Mouse (Mus musculus): ENCODE data around the gene Gm11034. TPM values are rescaled to one million over a fixed set of nuclear protein-coding genes. Genes with fewer than 3 reads are reported as not detected.

The Gm11034 gene
- polyA plus RNA-seq, 1 experiment from 2014 or later = not detected

DNA sequence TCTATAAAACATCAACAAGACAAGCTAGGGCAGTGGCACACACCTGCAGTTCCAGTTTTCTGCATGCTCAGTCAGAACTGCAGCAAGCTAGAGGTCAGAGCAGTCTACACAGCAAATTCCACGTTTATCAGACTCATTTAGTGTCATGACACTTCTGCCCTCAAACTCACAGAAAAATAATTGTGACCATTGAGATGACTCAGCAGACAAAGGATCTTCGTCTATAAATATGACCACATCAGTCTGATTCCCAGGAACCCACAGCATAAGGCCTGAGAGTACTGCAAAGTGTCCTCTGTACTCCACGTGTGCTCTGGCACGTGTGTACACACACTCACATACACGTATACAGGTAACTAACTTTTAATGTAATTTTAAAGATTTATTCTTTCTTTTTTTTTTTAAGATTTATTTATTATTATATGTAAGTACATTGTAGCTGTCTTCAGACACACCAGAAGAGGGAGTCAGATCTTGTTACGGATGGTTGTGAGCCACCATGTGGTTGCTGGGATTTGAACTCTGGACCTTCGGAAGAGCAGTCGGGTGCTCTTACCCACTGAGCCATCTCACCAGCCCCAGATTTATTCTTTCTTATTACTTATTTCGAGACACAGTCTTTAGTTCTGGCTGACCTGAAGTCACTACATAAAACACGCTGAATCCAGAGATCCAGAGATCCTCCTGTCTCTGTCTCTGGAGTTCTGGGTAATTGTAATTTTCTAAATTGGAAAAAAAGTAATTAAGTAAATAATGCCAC lies 5.5 kb upstream of the Gm11034 start:
- Histone ChIP-seq H3K27ac (ENCODE audit: low read length) (peak overlapping the region; percentile 35), H3K4me3 (ENCODE audit: low read depth, low read length) (peak overlapping the region; percentile 84), H3K4me2 (ENCODE audit: low read depth, low read length) (peak overlapping the region; percentile 69), H3K4me1 (ENCODE audit: control insufficient read depth, low read depth, low read length) (peaks cover 17% of the 10 kb centered on the region), H3K27me3 (ENCODE audit: control insufficient read depth, insufficient read depth, low read depth, low read length) (no peaks in the 10 kb centered on the region), H3K36me3 (ENCODE audit: control insufficient read depth, insufficient read depth) (peaks cover 23% of the 10 kb centered on the region), H3K9ac (ENCODE audit: low read depth, low read length) (peak overlapping the region; percentile 82), H3K9me3 (replicated peaks; ENCODE audit: control insufficient read depth, low read length) (no peaks in the 10 kb centered on the region)
- no peak for ATAC-seq (ENCODE audit: low read depth)
- 69% methylated on average over 9 of the region's 10 CpGs for WGBS (ENCODE audit: insufficient replicate concordance)

DNA sequence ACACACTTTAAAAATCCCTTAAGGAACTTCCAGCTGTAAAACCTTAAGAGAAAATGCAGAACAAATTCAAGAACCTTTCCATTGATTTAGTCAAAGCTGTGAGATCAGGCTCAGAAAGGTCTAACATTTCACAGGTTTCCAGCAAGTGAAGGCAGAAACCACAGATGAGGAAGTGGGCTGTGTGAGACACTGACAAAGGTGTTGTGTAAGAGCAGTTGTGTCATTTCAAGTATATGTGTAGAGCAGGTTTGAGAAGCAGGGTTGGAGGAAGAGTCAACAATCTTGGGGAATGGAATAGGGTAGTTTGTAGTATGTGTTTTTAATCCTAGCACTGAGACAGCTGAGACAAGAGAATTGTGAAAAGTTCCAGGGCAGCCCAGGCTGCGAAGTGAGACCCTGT lies 2.4 kb upstream of the Gm11034 start:
- H3K9me3 ChIP-seq (replicated peaks; ENCODE audit: control insufficient read depth, low read length) = no peaks in the 10 kb centered on the region

DNA sequence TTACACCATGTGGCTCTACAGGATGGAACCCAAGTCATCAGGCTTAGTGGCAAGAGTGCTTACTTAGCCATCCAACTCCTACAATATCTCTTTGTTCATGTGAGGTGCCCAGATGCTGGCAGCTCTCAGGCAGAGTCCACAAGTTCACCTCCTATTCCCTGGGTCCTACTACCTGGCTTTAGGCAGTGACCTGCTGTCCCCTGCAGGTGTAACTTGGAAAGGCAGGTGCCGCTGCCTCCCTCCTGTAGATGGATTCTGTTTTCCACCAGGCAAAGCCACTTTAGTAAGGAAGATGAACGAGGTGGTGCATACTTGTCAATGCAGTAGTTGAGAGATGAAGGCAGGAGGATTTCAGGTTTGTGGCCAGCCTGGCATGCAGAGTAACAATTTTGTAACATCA lies 1.6 kb upstream of the Gm11034 start:
- Histone ChIP-seq H3K27me3 (ENCODE audit: control insufficient read depth, insufficient read depth, low read depth, low read length) (no peaks in the 10 kb centered on the region), H3K4me1 (ENCODE audit: control insufficient read depth, low read depth, low read length) (peaks cover 2% of the 10 kb centered on the region), H3K9ac (ENCODE audit: low read depth, low read length) (no peak overlapping the region), H3K9me3 (replicated peaks; ENCODE audit: control insufficient read depth, low read length) (no peaks in the 10 kb centered on the region), H3K4me3 (ENCODE audit: low read depth, low read length) (no peak overlapping the region), H3K4me2 (ENCODE audit: low read depth, low read length) (no peak overlapping the region), H3K36me3 (ENCODE audit: control insufficient read depth, insufficient read depth) (no peaks in the 10 kb centered on the region), H3K27ac (ENCODE audit: low read length) (no peak overlapping the region)
- no peak for ATAC-seq (ENCODE audit: low read depth)
- WGBS (ENCODE audit: insufficient replicate concordance) = 37% methylated on average over 2 of the region's 2 CpGs

More for the DNA sequence above, 2.4 kb upstream of the Gm11034 start:
- no peak for ATAC-seq (ENCODE audit: low read depth)
- Histone ChIP-seq H3K27me3 (ENCODE audit: control insufficient read depth, insufficient read depth, low read depth, low read length) (no peaks in the 10 kb centered on the region), H3K27ac (ENCODE audit: low read length) (0 out of 2 replicates have a peak overlapping the region, but pooled peaks have one; percentile 5), H3K4me1 (ENCODE audit: control insufficient read depth, low read depth, low read length) (peaks cover 9% of the 10 kb centered on the region), H3K36me3 (ENCODE audit: control insufficient read depth, insufficient read depth) (no peaks in the 10 kb centered on the region), H3K4me3 (ENCODE audit: low read depth, low read length) (no peak overlapping the region), H3K9ac (ENCODE audit: low read depth, low read length) (no peak overlapping the region), H3K4me2 (ENCODE audit: low read depth, low read length) (no peak overlapping the region)
- 22% methylated on average over 1 of the region's 1 CpGs for WGBS (ENCODE audit: insufficient replicate concordance)

DNA sequence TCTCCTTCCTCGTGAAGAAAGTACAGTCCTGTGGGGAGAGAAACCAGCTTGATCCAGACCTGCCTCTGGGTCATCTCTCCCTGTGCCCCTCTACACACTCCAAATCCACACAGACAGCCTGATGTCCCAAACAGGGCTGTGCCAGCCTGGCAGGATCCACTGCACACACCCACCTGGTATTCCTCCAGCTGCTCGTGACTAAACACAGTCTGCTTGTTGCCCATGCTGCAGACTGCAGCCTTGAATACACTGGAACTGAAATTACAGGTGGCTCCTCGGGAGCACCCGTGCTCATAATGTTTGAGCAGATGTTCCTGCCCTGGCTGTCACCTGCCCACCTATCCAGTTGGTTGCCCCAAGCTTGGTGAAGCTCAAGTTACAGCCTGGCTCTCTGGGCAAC lies 685 bp downstream of the Gm11034 start, which contains the start of gene Cib3:
Cib3 (minus strand) TSS at position 87 of the 400 bp plus-strand sequence.
- no peak within 1 kb of the TSS for H3K9ac ChIP-seq (ENCODE audit: low read depth, low read length)

DNA sequence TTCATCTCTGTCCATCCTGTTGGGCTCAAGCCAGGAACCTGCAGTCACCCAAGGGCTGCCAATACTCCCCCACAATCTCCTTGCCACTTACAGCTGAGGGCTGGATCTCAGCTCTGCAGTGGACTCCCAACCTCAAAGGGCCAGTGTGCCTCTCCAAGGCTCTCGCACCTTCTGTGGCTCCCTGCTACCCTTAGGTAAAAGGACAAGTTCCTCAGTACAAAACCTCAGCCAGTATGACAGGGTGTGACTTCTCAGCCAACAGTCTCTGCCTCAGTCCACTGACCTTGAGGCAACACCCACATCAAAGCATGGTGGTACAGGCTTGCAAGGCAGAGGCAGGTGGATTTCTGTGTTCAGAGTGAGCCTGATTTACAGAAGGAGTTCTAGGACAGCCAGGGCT lies 1.6 kb downstream of the Gm11034 start:
- Histone ChIP-seq H3K27me3 (ENCODE audit: control insufficient read depth, insufficient read depth, low read depth, low read length) (no peaks in the 10 kb centered on the region), H3K9me3 (replicated peaks; ENCODE audit: control insufficient read depth, low read length) (no peaks in the 10 kb centered on the region), H3K27ac (ENCODE audit: low read length) (no peak overlapping the region), H3K9ac (ENCODE audit: low read depth, low read length) (no peak overlapping the region), H3K4me1 (ENCODE audit: control insufficient read depth, low read depth, low read length) (no peaks in the 10 kb centered on the region; the same call in 1 of the 2 replicates), H3K4me2 (ENCODE audit: low read depth, low read length) (no peak overlapping the region), H3K4me3 (ENCODE audit: low read depth, low read length) (no peak overlapping the region), H3K36me3 (ENCODE audit: control insufficient read depth, insufficient read depth) (no peaks in the 10 kb centered on the region)
- WGBS (ENCODE audit: insufficient replicate concordance) = 69% methylated on average over 1 of the region's 1 CpGs
- ATAC-seq (ENCODE audit: low read depth) = no peak

More for the DNA sequence above, 685 bp downstream of the Gm11034 start, which contains the start of gene Cib3:
- Histone ChIP-seq H3K9me3 (replicated peaks; ENCODE audit: control insufficient read depth, low read length) (no peaks in the 10 kb centered on the region), H3K27ac (ENCODE audit: low read length) (no peak within 1 kb of the TSS), H3K4me1 (ENCODE audit: control insufficient read depth, low read depth, low read length) (no peaks in the 10 kb centered on the region; the same call in 1 of the 2 replicates), H3K4me2 (ENCODE audit: low read depth, low read length) (no peak within 1 kb of the TSS), H3K4me3 (ENCODE audit: low read depth, low read length) (no peak within 1 kb of the TSS), H3K27me3 (ENCODE audit: control insufficient read depth, insufficient read depth, low read depth, low read length) (no peaks in the 10 kb centered on the region), H3K36me3 (ENCODE audit: control insufficient read depth, insufficient read depth) (no peaks in the 10 kb centered on the region)
- no peak for ATAC-seq (ENCODE audit: low read depth)
- 43% methylated on average over 4 of the region's 4 CpGs for WGBS (ENCODE audit: insufficient replicate concordance)

DNA sequence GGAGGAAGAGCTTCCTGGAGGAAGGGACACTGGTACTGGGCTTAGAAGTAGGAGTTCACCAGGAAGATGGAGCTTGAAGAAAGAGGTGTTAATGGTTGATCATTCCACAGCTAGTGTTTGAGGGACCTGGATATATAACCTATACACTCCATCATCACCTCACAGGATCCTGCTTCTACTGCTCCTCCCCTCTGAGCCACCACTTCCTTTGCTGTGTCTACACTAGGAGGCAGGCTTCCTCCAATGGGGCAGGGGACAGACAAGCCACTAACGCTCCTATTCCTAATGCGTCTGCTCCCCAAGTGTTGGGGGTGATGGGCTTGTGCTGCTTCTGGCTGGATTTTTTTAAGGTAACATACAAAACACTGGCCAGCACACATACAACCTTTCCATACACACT lies 2.7 kb downstream of the Gm11034 start:
- Histone ChIP-seq H3K27ac (ENCODE audit: low read length) (no peak overlapping the region), H3K9me3 (replicated peaks; ENCODE audit: control insufficient read depth, low read length) (no peaks in the 10 kb centered on the region), H3K27me3 (ENCODE audit: control insufficient read depth, insufficient read depth, low read depth, low read length) (no peaks in the 10 kb centered on the region), H3K4me3 (ENCODE audit: low read depth, low read length) (no peak overlapping the region), H3K9ac (ENCODE audit: low read depth, low read length) (no peak overlapping the region), H3K36me3 (ENCODE audit: control insufficient read depth, insufficient read depth) (no peaks in the 10 kb centered on the region), H3K4me2 (ENCODE audit: low read depth, low read length) (no peak overlapping the region), H3K4me1 (ENCODE audit: control insufficient read depth, low read depth, low read length) (no peaks in the 10 kb centered on the region; the same call in 1 of the 2 replicates)
- WGBS (ENCODE audit: insufficient replicate concordance) = 30% methylated on average over 2 of the region's 2 CpGs
- no peak for ATAC-seq (ENCODE audit: low read depth)

DNA sequence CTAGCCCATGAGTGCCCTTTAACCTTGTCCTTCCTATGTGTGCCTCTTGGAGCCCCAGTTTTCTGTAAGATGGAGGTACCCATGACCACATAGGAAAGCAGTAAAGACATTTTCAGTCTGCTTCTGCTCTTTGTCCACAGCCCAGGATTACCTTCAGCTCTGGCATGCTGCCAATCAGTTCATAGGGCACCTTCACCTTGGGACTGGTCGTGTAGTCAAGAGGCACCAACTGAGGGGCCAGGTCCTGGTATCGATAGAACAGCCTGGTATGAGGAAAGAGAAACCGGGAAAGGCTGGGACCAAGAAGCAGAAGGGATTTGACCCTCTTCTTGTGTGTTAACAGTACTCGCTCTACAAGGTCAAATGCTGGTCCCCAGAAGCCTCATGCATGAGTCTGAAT lies 3.2 kb downstream of the Gm11034 start:
- no peaks in the 10 kb centered on the region for H3K36me3 ChIP-seq (ENCODE audit: control insufficient read depth, insufficient read depth)
- H3K27ac ChIP-seq (ENCODE audit: low read length) = no peak overlapping the region
- no peak for ATAC-seq (ENCODE audit: low read depth)
- no peak overlapping the region for H3K4me2 ChIP-seq (ENCODE audit: low read depth, low read length)
- no peaks in the 10 kb centered on the region; the same call in 1 of the 2 replicates for H3K4me1 ChIP-seq (ENCODE audit: control insufficient read depth, low read depth, low read length)
- WGBS (ENCODE audit: insufficient replicate concordance) = 53% methylated on average over 4 of the region's 4 CpGs
- H3K9ac ChIP-seq (ENCODE audit: low read depth, low read length) = no peak overlapping the region
- H3K4me3 ChIP-seq (ENCODE audit: low read depth, low read length) = no peak overlapping the region
- H3K27me3 ChIP-seq (ENCODE audit: control insufficient read depth, insufficient read depth, low read depth, low read length) = no peaks in the 10 kb centered on the region
- no peaks in the 10 kb centered on the region for H3K9me3 ChIP-seq (replicated peaks; ENCODE audit: control insufficient read depth, low read length)

DNA sequence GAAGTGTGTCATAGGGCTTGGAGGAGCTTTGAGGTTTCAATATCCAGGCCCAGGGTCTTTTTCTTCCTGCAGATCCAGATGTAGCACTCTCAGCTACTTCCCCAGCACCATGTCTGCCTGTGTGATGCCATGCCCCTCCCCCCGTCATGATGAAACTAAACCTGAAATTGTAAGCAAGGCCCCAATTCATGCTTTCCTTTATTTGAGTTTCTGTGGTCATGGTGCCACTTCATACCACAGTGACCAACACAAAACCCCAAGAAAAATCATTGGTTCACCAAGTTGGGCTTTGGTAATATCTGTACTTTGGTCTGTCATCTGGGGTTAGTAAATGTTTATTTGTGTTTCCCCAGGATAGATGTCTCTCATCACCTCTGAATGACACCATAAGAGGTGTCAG lies 4.9 kb downstream of the Gm11034 start:
- Histone ChIP-seq H3K9ac (ENCODE audit: low read depth, low read length) (no peak overlapping the region), H3K36me3 (ENCODE audit: control insufficient read depth, insufficient read depth) (no peaks in the 10 kb centered on the region), H3K27ac (ENCODE audit: low read length) (no peak overlapping the region), H3K4me2 (ENCODE audit: low read depth, low read length) (no peak overlapping the region), H3K4me1 (ENCODE audit: control insufficient read depth, low read depth, low read length) (no peaks in the 10 kb centered on the region; the same call in 1 of the 2 replicates), H3K9me3 (replicated peaks; ENCODE audit: control insufficient read depth, low read length) (no peaks in the 10 kb centered on the region), H3K27me3 (ENCODE audit: control insufficient read depth, insufficient read depth, low read depth, low read length) (no peaks in the 10 kb centered on the region), H3K4me3 (ENCODE audit: low read depth, low read length) (no peak overlapping the region)
- ATAC-seq (ENCODE audit: low read depth) = no peak
- 59% methylated on average over 1 of the region's 1 CpGs for WGBS (ENCODE audit: insufficient replicate concordance)

DNA sequence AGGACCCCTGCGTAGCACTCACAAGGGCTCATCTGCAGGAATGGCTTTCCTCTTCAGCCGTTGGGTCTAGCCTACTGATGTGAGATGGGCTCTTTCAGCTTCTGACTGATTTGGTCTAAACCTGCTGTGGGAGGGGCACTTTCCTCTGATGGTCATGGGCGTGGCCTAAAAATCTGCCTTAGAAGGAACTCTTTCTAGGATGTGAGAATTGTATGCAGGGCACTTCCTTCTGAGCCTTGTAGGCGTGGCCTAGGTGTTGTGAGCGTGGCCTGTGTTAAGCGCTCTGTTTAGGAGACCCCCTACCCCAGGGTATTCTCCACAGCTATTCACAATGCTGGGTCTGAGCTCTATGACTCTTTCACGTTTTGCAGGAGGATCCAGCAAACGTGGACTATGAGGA lies 15.4 kb downstream of the Gm11034 start:
- 45% methylated on average over 8 of the region's 8 CpGs for WGBS (ENCODE audit: insufficient replicate concordance)
- no peaks in the 10 kb centered on the region for H3K27me3 ChIP-seq (ENCODE audit: control insufficient read depth, insufficient read depth, low read depth, low read length)
- H3K4me2 ChIP-seq (ENCODE audit: low read depth, low read length) = no peak overlapping the region
- no peaks in the 10 kb centered on the region for H3K4me1 ChIP-seq (ENCODE audit: control insufficient read depth, low read depth, low read length)
- no peaks in the 10 kb centered on the region; the same call in none of the 2 replicates for H3K9me3 ChIP-seq (replicated peaks; ENCODE audit: control insufficient read depth, low read length)
- ATAC-seq (ENCODE audit: low read depth) = 0 out of 2 replicates have a peak, but pooled peaks have one; percentile 27
- H3K27ac ChIP-seq (ENCODE audit: low read length) = no peak overlapping the region
- no peak overlapping the region for H3K9ac ChIP-seq (ENCODE audit: low read depth, low read length)
- H3K36me3 ChIP-seq (ENCODE audit: control insufficient read depth, insufficient read depth) = no peaks in the 10 kb centered on the region
- H3K4me3 ChIP-seq (ENCODE audit: low read depth, low read length) = no peak overlapping the region
